Mouse (Mus musculus): ENCODE measurements around the gene Sec31b.

The Sec31b gene

GRCm38 (mm10) chr19:44525551-44526205 is 20.0 kb downstream of the Sec31b start:
- DNase-seq = no peak

- DNase-seq = no peak
Observed at GRCm38 (mm10) chr19:44519152-44519551, 26.5 kb downstream of the Sec31b start.

- no peak for DNase-seq
Observed at GRCm38 (mm10) chr19:44517996-44518768, 27.5 kb downstream of the Sec31b start.

- DNase-seq = no peak
Observed at GRCm38 (mm10) chr19:44515769-44516168, 29.9 kb downstream of the Sec31b start.

GRCm38 (mm10) chr19:44514521-44515451 is 30.9 kb downstream of the Sec31b start:
- no peak for DNase-seq

- DNase-seq = no peak
Observed at GRCm38 (mm10) chr19:44513921-44514482, 31.7 kb downstream of the Sec31b start.

GRCm38 (mm10) chr19:44513054-44513833 is 32.4 kb downstream of the Sec31b start:
- no peak for DNase-seq

GRCm38 (mm10) chr19:44512601-44513000 is 33.1 kb downstream of the Sec31b start:
- DNase-seq = no peak

- DNase-seq = no peak
Observed at GRCm38 (mm10) chr19:44511451-44512231, 34.0 kb downstream of the Sec31b start.

- DNase-seq = no peak
Observed at GRCm38 (mm10) chr19:44510534-44511175, 35.0 kb downstream of the Sec31b start.

- no peak for DNase-seq
Observed at GRCm38 (mm10) chr19:44502741-44503140, 42.9 kb downstream of the Sec31b start.

GRCm38 (mm10) chr19:44501925-44502324 is 43.7 kb downstream of the Sec31b start:
- DNase-seq = no peak

- no peak for DNase-seq
Observed at GRCm38 (mm10) chr19:44500240-44500639, 45.4 kb downstream of the Sec31b start.

GRCm38 (mm10) chr19:44498936-44499335 is 46.7 kb downstream of the Sec31b start:
- no peak for DNase-seq

GRCm38 (mm10) chr19:44496941-44497340 is 48.7 kb downstream of the Sec31b start:
- DNase-seq = no peak

- DNase-seq = no peak
Observed at GRCm38 (mm10) chr19:44496511-44496910, 49.2 kb downstream of the Sec31b start.

- DNase-seq = no peak
Observed at GRCm38 (mm10) chr19:44493128-44493527, 52.5 kb downstream of the Sec31b start, which contains the start of gene Wnt8b. TSS of gene Wnt8b (plus strand) at chr19:44493472.

- no peak for DNase-seq
Observed at GRCm38 (mm10) chr19:44487266-44487665, 58.4 kb downstream of the Sec31b start.

GRCm38 (mm10) chr19:44476541-44476940 is 69.1 kb downstream of the Sec31b start:
- DNase-seq = no peak

GRCm38 (mm10) chr19:44475268-44475667 is 70.4 kb downstream of the Sec31b start:
- DNase-seq = no peak

GRCm38 (mm10) chr19:44474158-44474557 is 71.5 kb downstream of the Sec31b start:
- DNase-seq = peak; percentile 76

Measured in cerebellum, adult 9-10 months (tissue).